Mouse (Mus musculus) lung, postnatal 10 days (tissue): Measurements from ENCODE around the gene Tlr6.

Experiments
- DNase-seq: peaks from one replicate; pipeline ENCODE4 v3.0.0; 2021

The Tlr6 gene

GRCm38 (mm10) chr5:64959843-64960230 lies at the start of gene Tlr6:
Tlr6 (minus strand) TSS chr5:64960097.
- peak; percentile 77 for DNase-seq

DNA sequence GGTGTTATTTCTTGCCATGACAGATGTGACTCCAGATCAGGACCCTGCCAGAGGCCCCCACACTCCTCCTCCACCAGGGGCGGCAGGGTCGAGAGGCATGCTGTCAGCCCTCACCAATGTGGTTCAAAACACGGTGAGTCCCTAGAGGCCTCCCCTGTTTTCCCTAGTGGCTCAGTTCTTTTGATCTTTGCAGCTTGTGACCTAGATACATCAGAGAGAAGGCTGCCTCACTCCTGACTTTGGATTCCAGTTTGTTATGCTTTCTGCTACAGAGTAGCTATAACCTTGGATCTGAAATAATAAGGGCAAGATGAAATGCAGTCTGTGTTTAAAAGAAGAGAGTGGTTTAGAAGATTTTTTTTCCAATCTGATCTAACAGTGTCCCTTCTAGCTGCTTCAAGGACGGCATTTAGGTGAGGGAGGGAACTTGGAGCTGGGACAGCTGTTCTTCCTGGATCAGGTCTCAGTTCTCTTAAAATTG lies 46.2 kb upstream of the Tlr6 start:
- DNase-seq: no peak

DNA sequence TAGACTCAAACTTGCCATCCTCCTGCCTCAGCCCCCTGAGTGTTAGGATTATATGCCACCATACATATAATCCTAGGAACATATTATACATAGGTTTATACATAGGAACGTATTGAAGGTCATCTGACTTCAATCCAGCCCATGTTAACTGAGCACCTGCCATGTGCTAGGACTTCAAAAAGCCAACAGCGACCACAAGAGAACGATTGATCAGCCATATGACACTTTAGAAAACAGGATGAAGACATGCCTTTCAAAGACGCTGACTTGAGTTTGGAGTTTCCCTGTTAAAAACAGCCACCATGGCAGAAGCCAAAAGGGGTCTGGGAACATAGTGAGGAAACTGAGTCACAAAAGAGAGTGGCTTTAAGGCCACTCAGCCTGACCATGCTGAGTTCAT lies 45.4 kb upstream of the Tlr6 start:
- no peak for DNase-seq

DNA sequence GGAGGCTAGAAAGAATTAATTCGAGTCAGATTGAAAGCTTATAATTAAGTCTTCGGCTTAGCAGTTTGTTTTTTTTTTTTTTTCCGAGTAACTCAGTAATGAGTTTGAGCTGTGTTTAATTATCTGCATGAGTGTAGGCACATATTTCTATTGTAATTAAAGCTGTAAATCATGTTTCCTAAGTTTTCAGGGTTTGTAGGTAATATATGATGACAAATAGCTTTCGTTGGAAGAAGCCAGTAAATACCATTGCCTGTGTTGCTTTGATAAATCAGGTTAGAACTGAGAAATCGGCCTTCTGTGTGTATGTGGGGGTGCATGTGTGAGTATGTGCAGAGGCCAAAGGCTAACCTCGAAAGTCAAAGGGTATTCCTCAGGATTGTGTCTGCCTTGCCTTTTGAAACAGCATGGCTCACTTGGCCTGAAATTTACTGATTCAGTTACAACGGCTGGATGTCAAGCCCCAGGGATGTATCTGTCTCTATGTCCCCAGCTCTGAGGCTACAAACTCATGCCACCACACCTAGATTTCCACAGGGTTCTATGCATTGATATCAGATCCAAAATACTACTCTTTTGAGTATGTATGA lies 44.1 kb upstream of the Tlr6 start:
- no peak for DNase-seq

- DNase-seq: peak; percentile 25
Observed at GRCm38 (mm10) chr5:65002940-65003824, 43.3 kb upstream of the Tlr6 start.

- DNase-seq: no peak
Observed at GRCm38 (mm10) chr5:64995408-64995807, 35.5 kb upstream of the Tlr6 start.

GRCm38 (mm10) chr5:64992540-64992939 lies 32.6 kb upstream of the Tlr6 start:
- DNase-seq: no peak

GRCm38 (mm10) chr5:64989940-64990339 lies 30.0 kb upstream of the Tlr6 start:
- DNase-seq: no peak

- DNase-seq: peak; percentile 42
Observed at GRCm38 (mm10) chr5:64985971-64986370, 26.1 kb upstream of the Tlr6 start.

- DNase-seq: no peak
Observed at GRCm38 (mm10) chr5:64977128-64977527, 17.2 kb upstream of the Tlr6 start.

DNA sequence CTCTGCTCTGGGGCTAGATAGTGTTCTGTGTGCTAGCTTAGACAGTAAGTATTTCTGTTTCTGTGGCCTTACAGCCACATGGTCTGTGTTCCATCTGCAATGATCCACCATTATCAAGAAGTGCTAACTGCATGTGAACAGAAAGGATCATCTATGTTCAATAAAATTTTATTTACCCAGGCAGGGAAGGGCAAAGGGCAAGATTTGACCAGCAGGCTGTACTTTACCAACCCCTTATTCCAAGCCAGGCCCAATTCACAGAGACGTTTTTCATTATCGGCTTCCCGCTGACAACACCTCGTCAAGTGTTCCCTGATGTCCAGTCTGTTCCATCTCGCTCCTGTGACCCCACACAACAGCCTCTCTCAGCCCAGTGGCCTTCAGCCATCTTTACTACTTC lies 15.2 kb upstream of the Tlr6 start:
- DNase-seq: no peak

- DNase-seq: peak; percentile 87
Observed at GRCm38 (mm10) chr5:64969861-64970771, 10.2 kb upstream of the Tlr6 start, which contains the start of gene Fam114a1. Fam114a1 (plus strand) TSS chr5:64970071.

DNA sequence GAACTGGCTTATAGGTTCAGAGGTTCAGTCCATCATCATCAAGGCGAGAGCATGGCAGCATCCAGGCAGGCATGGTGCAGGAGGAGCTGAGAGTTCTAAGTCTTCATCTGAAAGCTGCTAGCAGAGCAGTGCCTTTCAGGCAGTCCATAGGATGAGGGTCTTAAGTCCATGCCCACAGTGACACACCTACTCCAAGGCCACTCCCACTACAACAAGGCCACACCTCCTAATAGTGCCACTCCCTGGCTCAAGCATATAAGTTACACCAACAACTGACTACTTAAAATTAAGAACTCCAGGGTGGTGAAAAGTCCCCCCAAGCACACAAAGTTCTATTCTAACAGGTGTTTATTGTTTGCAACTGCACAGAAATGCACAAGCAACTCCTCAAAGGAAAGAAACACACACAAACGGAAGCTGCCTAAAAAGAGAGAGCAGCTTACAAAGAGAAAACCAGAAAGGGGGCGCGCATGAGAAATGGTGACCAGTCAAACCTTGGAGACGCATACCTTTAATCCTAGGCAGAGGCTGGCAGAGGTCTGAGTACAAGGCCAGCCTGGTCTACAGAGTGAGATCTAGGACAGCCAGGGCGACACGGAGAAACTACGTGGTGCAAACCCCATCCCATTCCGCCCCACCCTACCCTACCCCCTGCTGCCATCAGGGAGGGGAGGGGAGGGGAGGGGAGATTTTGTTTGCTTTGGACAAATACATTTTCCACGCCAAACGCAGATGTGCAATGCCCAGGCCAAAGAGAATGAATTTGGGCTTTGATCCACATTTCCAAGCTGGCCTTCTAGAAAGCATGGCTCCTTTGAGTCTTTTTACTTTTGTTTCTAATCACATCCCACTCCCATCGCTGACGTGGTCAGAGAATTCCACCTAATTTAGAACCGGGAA lies 9.3 kb upstream of the Tlr6 start:
- DNase-seq: peak; percentile 65

- DNase-seq: no peak
Observed at GRCm38 (mm10) chr5:64963735-64964134, 3.8 kb upstream of the Tlr6 start.

GRCm38 (mm10) chr5:64963271-64963670 lies 3.4 kb upstream of the Tlr6 start:
- DNase-seq: no peak

GRCm38 (mm10) chr5:64960857-64961391 lies 1.0 kb upstream of the Tlr6 start:
- no peak for DNase-seq

DNA sequence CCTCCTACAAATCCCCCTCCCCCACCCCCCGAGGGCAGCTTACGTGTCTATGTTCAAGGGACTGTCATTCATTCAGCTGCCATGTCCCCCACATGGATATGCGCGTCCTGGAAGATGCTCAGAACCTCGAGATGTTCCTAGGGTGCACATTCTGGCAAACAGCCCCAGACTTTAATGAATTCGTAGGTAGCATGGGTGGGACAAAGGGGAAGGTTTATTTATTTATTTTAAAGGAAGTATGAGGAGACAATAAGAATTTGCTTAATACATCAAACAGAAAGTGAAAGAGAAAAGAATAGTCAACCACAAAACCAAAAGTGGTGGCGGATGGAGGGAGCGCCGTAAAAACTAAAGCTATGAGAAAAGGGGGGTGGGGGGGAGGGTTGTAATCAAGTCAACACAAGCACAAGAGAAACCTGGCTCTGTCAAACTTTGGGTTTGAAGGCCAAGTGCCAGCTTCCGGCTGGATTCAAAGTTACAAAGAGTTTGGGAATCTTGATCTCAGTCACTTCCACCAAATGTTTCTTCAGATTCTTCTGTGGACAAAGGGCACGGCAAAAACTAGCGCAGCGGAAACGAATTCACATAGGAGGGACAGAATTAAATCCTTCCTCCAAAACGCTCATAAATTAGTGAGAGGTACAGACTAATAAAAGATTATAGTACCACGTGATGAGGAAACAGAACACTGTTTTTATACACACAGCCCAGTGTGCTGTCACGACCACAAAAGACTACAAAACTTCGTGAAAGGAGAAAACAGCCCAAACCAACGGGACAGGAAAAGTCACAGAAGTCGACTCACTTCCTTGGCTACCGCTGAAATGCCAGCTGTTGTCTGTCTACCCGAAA lies 680 bp downstream of the Tlr6 start:
- peak; percentile 27 for DNase-seq

- DNase-seq: no peak
Observed at GRCm38 (mm10) chr5:64954931-64955330, 5.0 kb downstream of the Tlr6 start.

GRCm38 (mm10) chr5:64951486-64951885 lies 8.4 kb downstream of the Tlr6 start:
- no peak for DNase-seq

- no peak for DNase-seq
Observed at GRCm38 (mm10) chr5:64932775-64933174, 27.1 kb downstream of the Tlr6 start.

GRCm38 (mm10) chr5:64932215-64932614 lies 27.7 kb downstream of the Tlr6 start:
- DNase-seq: no peak
